Mouse (Mus musculus) midbrain, embryonic 14.5 days (tissue): Measurements from ENCODE around the gene Zfp185. TPM values are rescaled to one million over a fixed set of nuclear protein-coding genes. Genes with fewer than 3 reads are reported as not detected.
A peak's percentile ranks its signal among the peaks of the same experiment; 100 is the strongest.
"Not testable (repeated sequence)": the region's sequence is repeated elsewhere in the genome, so short reads cannot be mapped to it uniquely, and the experiment has no call there.

Experiments
- ATAC-seq: fragments of 200-750 bp; cut with Nextera tagmentation; 2 replicates; pipeline ENCODE4 v1.8.0; 2017; ENCODE audit warnings: moderate number of reproducible peaks, moderate library complexity; ENCODE audit not compliant: low FRiP score, low TSS enrichment
- DNase-seq: peaks from one replicate; pipeline ENCODE4 v3.0.0-alpha.2; 2015
- H3K27ac ChIP-seq: fragments of 300-500 bp; sonication (generic); replicated peaks from 2 replicates; pipeline ENCODE4 v1.5.1; 2014; ENCODE audit warnings: mild to moderate bottlenecking, low read depth, low read length, moderate library complexity
- H3K27me3 ChIP-seq: fragments of 300-500 bp; sonication (generic); 2 replicates; pipeline ENCODE4 v1.6.1; 2014; ENCODE audit warnings: low read length, control low read depth, mixed read lengths; ENCODE audit not compliant: control insufficient read depth, insufficient read depth
- H3K36me3 ChIP-seq: fragments of 300-500 bp; sonication (generic); 2 replicates; pipeline ENCODE4 v1.6.1; 2014; ENCODE audit warnings: low read length, control low read depth; ENCODE audit not compliant: control insufficient read depth, insufficient read depth
- H3K4me1 ChIP-seq: fragments of 300-500 bp; sonication (generic); 2 replicates; pipeline ENCODE4 v1.6.1; 2014; ENCODE audit warnings: mild to moderate bottlenecking, antibody characterized with exemption, low read length, control low read depth; ENCODE audit not compliant: control insufficient read depth, insufficient read depth
- H3K4me2 ChIP-seq: fragments of 300-500 bp; sonication (generic); 2 replicates; pipeline ENCODE4 v1.6.1; 2014; ENCODE audit warnings: mild to moderate bottlenecking, low read length, moderate library complexity
- H3K4me3 ChIP-seq: fragments of 300-500 bp; sonication (generic); replicated peaks from 2 replicates; pipeline ENCODE4 v1.5.1; 2014; ENCODE audit warnings: low read depth, low read length
- H3K9ac ChIP-seq: fragments of 300-500 bp; sonication (generic); replicated peaks from 2 replicates; pipeline ENCODE4 v1.6.1; 2014; ENCODE audit warnings: mild to moderate bottlenecking, low read length, moderate library complexity
- H3K9me3 ChIP-seq: fragments of 300-500 bp; sonication (generic); 2 replicates; pipeline ENCODE4 v1.6.1; 2016; ENCODE audit warnings: low read length, control low read depth, mixed read lengths; ENCODE audit not compliant: control insufficient read depth
- WGBS: fragments of 180-500 bp; shearing (Covaris S2); extraction: QIAGEN DNeasy Blood & Tissue Kit; methylation state at CpG from one replicate; pipeline ENCODE4 v1.1.7; 2014; 5-methylcytosine and 5-hydroxymethylcytosine counted together
- microRNA counts: library from miRNA; unstranded; fragments of <30 nt; microRNA quantifications from one replicate; lab custom pipeline; 2016
- microRNA-seq: library from miRNA; unstranded; fragments of <30 nt; microRNA quantifications from one replicate; pipeline ENCODE4, GENCODE M21; 2016
- polyA plus RNA-seq: library from polyadenylated mRNA; unstranded; fragments of >200 nt; fragmentation: Nextera tagmentation; extraction: Ambion mirVana; gene quantifications from 2 replicates; pipeline ENCODE4 v1.2.1, GENCODE M21; 2014

Gene Zfp185
- polyA plus RNA-seq, 1 experiment from 2014 or later: 0.71 TPM

DNA sequence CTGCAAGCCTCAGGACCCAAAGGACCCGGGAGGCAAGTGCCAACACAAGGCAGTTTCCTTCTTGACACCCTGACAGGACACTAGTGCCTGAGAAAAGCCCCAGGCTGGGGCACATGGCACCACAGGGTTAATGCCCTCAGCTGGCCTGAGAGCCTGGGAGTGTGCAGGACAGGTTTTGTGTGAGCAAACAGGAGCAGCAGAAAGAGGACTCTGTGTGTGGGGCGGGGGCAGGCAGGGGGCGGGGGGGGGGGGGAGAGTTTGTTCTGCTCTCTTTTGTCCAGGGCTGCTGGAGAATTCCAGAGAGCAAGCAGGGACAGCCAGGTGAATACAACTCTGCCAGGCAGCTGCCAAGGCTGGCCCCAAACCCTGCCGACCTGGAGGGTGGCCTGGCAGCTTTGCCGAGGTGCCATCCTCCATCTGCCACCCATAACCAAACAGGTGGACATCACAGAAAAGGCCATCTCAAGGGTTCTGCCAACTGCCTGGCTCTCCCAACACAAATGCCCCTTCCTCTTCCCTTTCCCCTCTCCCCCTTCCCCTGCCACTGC lies 79.7 kb downstream of the Zfp185 start:
- DNase-seq, H3K4me3 ChIP-seq, ATAC-seq, H3K27me3 ChIP-seq, H3K4me2 ChIP-seq, H3K9me3 ChIP-seq, H3K27ac ChIP-seq, H3K36me3 ChIP-seq, H3K9ac ChIP-seq, H3K4me1 ChIP-seq: not testable (repeated sequence)
- WGBS: no CpG with 5 or more reads among the region's 5 CpGs

MicroRNAs within 50 kb of the gene (microRNA counts, 519-probe panel; counts per million panel counts)
- microRNA mmu-miR-2137 (lab: Ali Mortazavi, UCI): not detected

Small RNA genes within 50 kb of the gene (microRNA-seq; reads per million reads assigned to microRNA genes)
- 1.9 reads per million, percentile 10 among the genes with 10 or more reads in this experiment for gene Mir2137

Other genes with a start within 250 kb of the Zfp185 start
- 3.2 and 4.1 TPM in 2 replicates for gene Gabrq, start 162.2 kb upstream of the Zfp185 start, polyA plus RNA-seq
- gene Cetn2, start 68.9 kb upstream of the Zfp185 start, polyA plus RNA-seq: 83.7 and 85.9 TPM in 2 replicates
- 48.1 and 48.8 TPM in 2 replicates for gene Nsdhl, start 68.8 kb upstream of the Zfp185 start, polyA plus RNA-seq
- gene Pnma5, start 49.8 kb downstream of the Zfp185 start, polyA plus RNA-seq: not detected in 2 replicates
- 1.8 and 2.1 TPM in 2 replicates for gene Pnma3, start 77.4 kb downstream of the Zfp185 start, polyA plus RNA-seq
- gene Xlr4a, start 95.1 kb downstream of the Zfp185 start, polyA plus RNA-seq: 0.62 TPM in 1 of 2 replicates, not detected in the other
- gene Xlr3a, start 109.8 kb downstream of the Zfp185 start, polyA plus RNA-seq: 2.9 and 4.7 TPM in 2 replicates
- 0.61 and 1.5 TPM in 2 replicates for gene Gm14685, start 129.7 kb downstream of the Zfp185 start, polyA plus RNA-seq
- not detected in 2 replicates for gene Xlr5b, start 161.5 kb downstream of the Zfp185 start, polyA plus RNA-seq
- 0.72 and 0.86 TPM in 2 replicates for gene DXBay18, start 162.1 kb downstream of the Zfp185 start, polyA plus RNA-seq
- not detected in 2 replicates for gene Spin2d, start 189.7 kb downstream of the Zfp185 start, polyA plus RNA-seq
- 7.7 and 16.2 TPM in 2 replicates for gene Xlr3b, start 204.9 kb downstream of the Zfp185 start, polyA plus RNA-seq
- 0.38 TPM in 1 of 2 replicates, not detected in the other for gene Xlr4b, start 227.0 kb downstream of the Zfp185 start, polyA plus RNA-seq
- 30.3 and 34.9 TPM in 2 replicates for gene F8a, start 241.0 kb downstream of the Zfp185 start, polyA plus RNA-seq